Mouse (Mus musculus): ENCODE results near the gene Gm20388. TPM values are rescaled to one million over a fixed set of nuclear protein-coding genes. Genes with fewer than 3 reads are reported as not detected.

Gene Gm20388
- polyA plus RNA-seq, 1 experiment from 2014 or later, result not detected

DNA sequence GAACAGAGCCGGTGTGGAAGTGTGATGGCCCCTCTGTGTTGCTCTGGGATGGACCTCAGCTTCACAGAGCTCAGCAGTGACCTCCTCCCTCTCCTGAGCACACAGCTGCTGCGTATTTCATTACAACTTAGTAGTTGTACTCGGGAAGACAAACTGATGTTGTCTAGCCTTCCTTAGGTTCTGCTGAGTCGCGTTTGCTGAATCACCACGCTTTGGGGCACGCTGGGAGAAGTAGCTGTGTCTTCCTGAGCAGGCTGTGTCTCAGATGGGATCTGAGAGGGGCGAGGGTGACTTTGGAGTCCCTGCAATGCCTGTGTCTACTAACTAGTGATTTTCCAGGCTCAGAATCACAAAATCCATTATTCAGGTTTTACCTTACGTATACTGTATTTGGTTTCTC, 2868.6 kb downstream of the Gm20388 start:
- peaks cover 3% of the 10 kb centered on the region; the same call in 1 of the 2 replicates for H3K4me1 ChIP-seq (ENCODE audit: control insufficient read depth, insufficient read depth, low read length)
- no peak overlapping the region for H3K4me2 ChIP-seq (replicated peaks; ENCODE audit: low read depth, low read length)
- 0 out of 2 replicates have a peak, but pooled peaks cover 2% of the 10 kb centered on the region for H3K27me3 ChIP-seq (ENCODE audit: control insufficient read depth, insufficient read depth, low read length)
- H3K9me3 ChIP-seq (ENCODE audit: control insufficient read depth, low read length), result no peaks in the 10 kb centered on the region
- H3K9ac ChIP-seq (ENCODE audit: low read depth, low read length), result no peak overlapping the region
- no peak for ATAC-seq (ENCODE audit: low FRiP score, low TSS enrichment)
- WGBS, result 82% methylated on average over 9 of the region's 9 CpGs
- H3K27ac ChIP-seq (ENCODE audit: low read depth, low read length), result no peak overlapping the region
- H3K36me3 ChIP-seq (ENCODE audit: control insufficient read depth, insufficient read depth, low read length), result peaks cover 23% of the 10 kb centered on the region
- no peak overlapping the region for H3K4me3 ChIP-seq (ENCODE audit: low read length)

DNA sequence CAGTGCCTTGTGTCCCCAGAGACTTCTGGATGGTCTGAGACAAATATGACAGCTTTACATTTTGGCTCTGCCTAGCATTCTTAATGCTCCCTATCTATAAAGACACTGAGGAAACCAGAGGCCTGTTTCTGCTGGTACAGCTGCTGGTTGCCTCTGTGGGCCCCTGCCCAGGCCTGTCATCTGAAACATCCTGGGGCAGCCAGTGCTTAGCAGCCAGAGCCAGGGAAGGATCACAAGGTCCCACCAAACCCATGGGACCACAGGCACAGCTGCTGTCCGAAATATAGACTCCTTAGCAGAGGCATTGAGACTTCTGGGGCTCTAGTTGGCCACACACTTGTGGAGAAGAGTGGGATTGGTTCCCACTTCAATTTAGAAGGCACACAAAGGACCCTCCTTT, 2874.1 kb downstream of the Gm20388 start:
- no peak for ATAC-seq (ENCODE audit: low FRiP score, low TSS enrichment)
- no peaks in the 10 kb centered on the region for H3K27me3 ChIP-seq (ENCODE audit: control insufficient read depth, insufficient read depth, low read length)
- no peaks in the 10 kb centered on the region for H3K4me1 ChIP-seq (ENCODE audit: control insufficient read depth, insufficient read depth, low read length)
- no peak overlapping the region for H3K4me2 ChIP-seq (replicated peaks; ENCODE audit: low read depth, low read length)
- no peak overlapping the region for H3K27ac ChIP-seq (ENCODE audit: low read depth, low read length)
- H3K4me3 ChIP-seq (ENCODE audit: low read length), result no peak overlapping the region
- WGBS, result 72% methylated on average over 1 of the region's 1 CpGs
- peaks cover 50% of the 10 kb centered on the region for H3K36me3 ChIP-seq (ENCODE audit: control insufficient read depth, insufficient read depth, low read length)
- no peak overlapping the region for H3K9ac ChIP-seq (ENCODE audit: low read depth, low read length)
- H3K9me3 ChIP-seq (ENCODE audit: control insufficient read depth, low read length), result no peaks in the 10 kb centered on the region

DNA sequence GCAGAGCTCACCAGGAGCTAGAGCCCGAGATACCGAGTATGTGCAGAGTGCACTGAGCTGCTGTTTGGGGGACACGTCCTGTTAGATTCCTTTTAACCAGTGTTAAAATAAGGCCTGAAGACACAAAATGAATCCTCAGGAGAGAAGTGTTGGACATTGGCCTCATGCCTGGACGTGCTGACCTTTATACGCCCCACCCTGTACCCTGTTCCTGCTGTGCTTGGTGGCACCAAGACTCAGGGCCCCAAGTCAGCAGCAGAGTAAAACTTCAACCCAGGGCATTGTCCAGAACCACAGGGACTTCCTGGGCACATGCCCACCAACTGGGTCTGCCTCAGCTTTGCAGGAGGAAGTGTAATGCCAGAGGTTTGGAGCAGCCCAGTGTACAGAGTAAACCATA, 2879.2 kb downstream of the Gm20388 start:
- Histone ChIP-seq H3K27me3 (ENCODE audit: control insufficient read depth, insufficient read depth, low read length) (no peaks in the 10 kb centered on the region), H3K9me3 (ENCODE audit: control insufficient read depth, low read length) (no peaks in the 10 kb centered on the region), H3K9ac (ENCODE audit: low read depth, low read length) (no peak overlapping the region), H3K36me3 (ENCODE audit: control insufficient read depth, insufficient read depth, low read length) (peaks cover 29% of the 10 kb centered on the region), H3K4me3 (ENCODE audit: low read length) (no peak overlapping the region), H3K27ac (ENCODE audit: low read depth, low read length) (no peak overlapping the region), H3K4me2 (replicated peaks; ENCODE audit: low read depth, low read length) (no peak overlapping the region), H3K4me1 (ENCODE audit: control insufficient read depth, insufficient read depth, low read length) (no peaks in the 10 kb centered on the region)
- ATAC-seq (ENCODE audit: low FRiP score, low TSS enrichment), result no peak
- 91% methylated on average over 5 of the region's 5 CpGs for WGBS

DNA sequence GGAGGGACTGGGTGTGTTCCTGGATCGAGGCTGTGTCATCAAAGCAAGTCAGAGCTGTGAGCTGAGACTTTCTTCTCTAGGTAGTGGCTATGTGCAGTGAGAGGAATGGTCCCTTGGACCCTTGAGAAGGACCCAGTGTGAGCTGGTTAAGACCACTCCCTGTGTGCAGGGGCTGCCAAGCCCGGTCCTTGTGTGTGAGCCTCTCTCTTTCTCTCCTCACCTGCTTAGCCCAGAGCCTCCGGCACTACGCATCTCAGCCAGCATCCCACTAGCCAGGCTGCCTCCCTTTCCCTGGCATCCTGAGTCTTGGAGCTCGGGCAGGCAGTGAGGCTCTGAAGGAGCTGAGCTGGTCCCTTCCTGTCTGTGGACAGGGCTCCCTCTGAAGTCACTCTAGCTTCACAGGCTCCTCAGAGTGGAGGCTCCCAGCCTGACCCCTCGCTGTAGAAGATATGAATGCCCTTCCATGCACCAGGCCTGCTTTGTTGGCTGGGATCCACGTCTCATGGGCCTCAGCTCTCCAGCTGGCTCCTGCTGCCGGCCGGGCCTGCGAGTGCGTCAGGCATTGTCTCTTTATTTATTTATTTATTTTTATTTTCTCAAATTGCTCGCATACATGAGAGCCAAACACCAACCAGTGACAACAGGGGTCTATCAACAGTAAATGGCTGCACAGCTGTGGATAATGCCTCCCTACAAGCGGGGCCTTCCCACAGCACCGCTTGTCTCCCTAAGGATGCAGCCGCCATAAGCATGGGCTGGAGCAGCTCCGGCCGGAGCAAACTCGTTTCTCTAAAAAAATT, 2882.9 kb downstream of the Gm20388 start:
- WGBS, result 73% methylated on average over 18 of the region's 18 CpGs
- no peaks in the 10 kb centered on the region for H3K9me3 ChIP-seq (ENCODE audit: control insufficient read depth, low read length)
- H3K27me3 ChIP-seq (ENCODE audit: control insufficient read depth, insufficient read depth, low read length), result no peaks in the 10 kb centered on the region
- H3K4me3 ChIP-seq (ENCODE audit: low read length), result no peak overlapping the region
- no peak overlapping the region for H3K27ac ChIP-seq (ENCODE audit: low read depth, low read length)
- peak; percentile 57; the same call in 1 of the 2 replicates for ATAC-seq (ENCODE audit: low FRiP score, low TSS enrichment)
- H3K4me1 ChIP-seq (ENCODE audit: control insufficient read depth, insufficient read depth, low read length), result no peaks in the 10 kb centered on the region
- H3K36me3 ChIP-seq (ENCODE audit: control insufficient read depth, insufficient read depth, low read length), result peaks cover 11% of the 10 kb centered on the region
- H3K9ac ChIP-seq (ENCODE audit: low read depth, low read length), result no peak overlapping the region
- H3K4me2 ChIP-seq (replicated peaks; ENCODE audit: low read depth, low read length), result no peak overlapping the region

DNA sequence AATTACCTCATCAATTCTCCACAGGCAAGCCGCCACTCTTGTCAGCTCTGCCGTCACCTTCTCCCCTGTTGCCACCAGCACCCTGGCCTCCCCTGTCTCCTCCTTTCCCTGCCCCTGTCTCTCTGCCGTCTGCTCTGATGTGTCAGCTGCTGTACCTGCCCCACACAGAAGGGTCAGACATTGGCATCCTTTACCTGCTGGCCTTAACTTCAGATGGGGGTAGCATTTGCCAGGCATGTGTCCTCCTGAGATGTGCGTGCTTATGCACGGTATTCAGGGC, 2883.5 kb downstream of the Gm20388 start:
- Histone ChIP-seq H3K36me3 (ENCODE audit: control insufficient read depth, insufficient read depth, low read length) (peaks cover 8% of the 10 kb centered on the region), H3K4me1 (ENCODE audit: control insufficient read depth, insufficient read depth, low read length) (no peaks in the 10 kb centered on the region), H3K4me3 (ENCODE audit: low read length) (no peak overlapping the region), H3K27ac (ENCODE audit: low read depth, low read length) (no peak overlapping the region), H3K9me3 (ENCODE audit: control insufficient read depth, low read length) (no peaks in the 10 kb centered on the region), H3K4me2 (replicated peaks; ENCODE audit: low read depth, low read length) (no peak overlapping the region), H3K27me3 (ENCODE audit: control insufficient read depth, insufficient read depth, low read length) (no peaks in the 10 kb centered on the region), H3K9ac (ENCODE audit: low read depth, low read length) (no peak overlapping the region)
- WGBS, result 77% methylated on average over 5 of the region's 5 CpGs
- ATAC-seq (ENCODE audit: low FRiP score, low TSS enrichment), result no peak

DNA sequence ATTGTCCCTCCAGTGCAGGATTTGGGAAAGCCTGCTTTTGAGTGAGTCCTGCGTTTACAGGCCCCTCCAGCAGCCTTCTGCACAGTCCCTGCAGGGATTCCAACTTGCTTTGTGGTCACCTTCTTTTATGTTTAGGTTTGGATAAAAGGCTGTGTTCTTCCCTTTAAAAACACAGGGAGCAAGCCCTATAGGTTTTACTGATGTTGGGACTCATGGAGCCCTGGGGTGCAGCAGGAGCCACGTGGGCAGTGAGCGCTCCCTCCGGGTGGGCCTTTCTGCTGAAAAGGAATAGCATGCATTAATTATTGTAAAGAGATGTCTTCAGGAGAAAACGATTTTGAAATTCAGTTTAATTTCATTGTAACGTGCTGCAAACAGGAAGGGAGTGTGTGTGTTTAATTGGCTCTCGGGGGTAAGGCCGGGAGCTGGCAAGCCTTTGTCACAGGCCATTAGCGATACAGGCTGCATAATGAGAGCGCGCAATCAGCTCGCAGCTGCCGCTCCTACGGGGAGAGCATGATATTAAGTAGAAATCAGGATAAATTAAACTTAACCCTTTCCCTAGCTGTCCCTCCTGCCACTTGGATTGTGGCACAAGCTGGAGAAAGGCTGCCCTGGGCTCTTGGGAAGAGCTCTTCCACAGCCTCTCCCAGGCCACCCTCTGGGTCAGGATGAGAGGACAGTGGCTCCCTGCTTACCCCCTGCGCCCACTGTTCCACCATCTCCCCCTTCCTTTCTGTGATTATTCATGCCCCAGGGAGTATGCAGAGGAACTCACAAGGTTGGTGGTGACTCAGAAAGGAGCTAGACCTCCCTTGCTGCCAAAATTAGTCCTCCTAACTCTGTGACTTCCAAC, 2893.5 kb downstream of the Gm20388 start:
- Histone ChIP-seq H3K36me3 (ENCODE audit: control insufficient read depth, insufficient read depth, low read length) (peaks cover 5% of the 10 kb centered on the region; the same call in 1 of the 2 replicates), H3K9me3 (ENCODE audit: control insufficient read depth, low read length) (no peaks in the 10 kb centered on the region), H3K27me3 (ENCODE audit: control insufficient read depth, insufficient read depth, low read length) (no peaks in the 10 kb centered on the region), H3K4me2 (replicated peaks; ENCODE audit: low read depth, low read length) (no peak overlapping the region), H3K4me3 (ENCODE audit: low read length) (no peak overlapping the region), H3K4me1 (ENCODE audit: control insufficient read depth, insufficient read depth, low read length) (peaks cover 12% of the 10 kb centered on the region; the same call in 1 of the 2 replicates), H3K27ac (ENCODE audit: low read depth, low read length) (no peak overlapping the region), H3K9ac (ENCODE audit: low read depth, low read length) (peak overlapping the region; percentile 34; the same call in 1 of the 2 replicates)
- WGBS, result 25% methylated on average over 15 of the region's 15 CpGs
- peak; percentile 65; the same call in 1 of the 2 replicates for ATAC-seq (ENCODE audit: low FRiP score, low TSS enrichment)

DNA sequence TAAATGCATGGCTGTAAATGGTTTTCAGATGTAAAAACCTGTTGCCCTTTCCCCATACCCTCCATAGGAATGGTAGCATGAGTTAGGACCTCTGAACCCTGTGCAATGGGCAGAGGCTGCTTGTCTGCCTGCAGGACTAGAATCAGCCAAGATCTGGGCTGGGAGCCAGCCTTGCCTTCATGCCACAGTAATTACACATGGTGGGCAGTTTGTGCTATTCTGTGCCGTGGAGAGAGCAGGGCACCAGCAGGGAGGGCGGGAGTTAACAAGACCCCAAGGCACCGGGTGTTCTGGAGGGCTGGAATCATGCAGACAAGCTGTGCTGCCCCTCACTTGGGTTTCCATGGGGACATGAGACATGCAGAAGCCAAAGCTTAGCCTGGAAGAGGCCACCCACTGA, 2894.7 kb downstream of the Gm20388 start:
- Histone ChIP-seq H3K9ac (ENCODE audit: low read depth, low read length) (no peak overlapping the region), H3K27ac (ENCODE audit: low read depth, low read length) (no peak overlapping the region), H3K27me3 (ENCODE audit: control insufficient read depth, insufficient read depth, low read length) (no peaks in the 10 kb centered on the region), H3K36me3 (ENCODE audit: control insufficient read depth, insufficient read depth, low read length) (peaks cover 5% of the 10 kb centered on the region; the same call in 1 of the 2 replicates), H3K4me1 (ENCODE audit: control insufficient read depth, insufficient read depth, low read length) (peaks cover 13% of the 10 kb centered on the region; the same call in 1 of the 2 replicates), H3K4me2 (replicated peaks; ENCODE audit: low read depth, low read length) (no peak overlapping the region), H3K4me3 (ENCODE audit: low read length) (no peak overlapping the region), H3K9me3 (ENCODE audit: control insufficient read depth, low read length) (no peaks in the 10 kb centered on the region)
- ATAC-seq (ENCODE audit: low FRiP score, low TSS enrichment), result no peak
- WGBS, result 62% methylated on average over 3 of the region's 3 CpGs

DNA sequence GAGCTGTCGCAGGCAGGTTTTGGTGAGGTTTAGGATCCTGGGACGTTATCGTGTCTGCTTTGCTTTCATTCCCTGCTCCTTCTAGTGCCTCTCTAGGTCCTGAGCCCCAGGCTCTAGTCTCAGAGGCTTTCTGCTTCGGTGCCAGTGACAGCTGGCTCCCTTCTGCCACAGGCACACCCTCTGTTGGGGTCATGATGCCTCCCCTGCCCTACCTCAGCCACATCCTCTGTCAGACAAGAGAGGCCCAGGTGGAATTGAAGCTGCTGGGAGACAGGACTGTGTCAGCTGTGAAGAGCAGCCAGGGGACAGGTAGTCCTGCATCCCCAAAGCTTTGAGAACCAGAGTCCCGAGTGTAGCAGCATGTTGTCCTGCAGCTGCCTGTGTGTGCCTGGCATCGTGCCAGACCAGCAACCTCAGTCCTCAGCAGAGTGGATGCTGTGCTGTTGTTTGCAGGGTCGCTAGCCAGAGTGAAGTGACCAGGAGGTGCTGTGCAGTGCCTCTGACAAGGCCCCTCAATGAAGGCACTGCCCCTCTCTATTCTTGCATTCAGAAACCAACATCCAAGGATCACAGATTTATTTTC, 2896.4 kb downstream of the Gm20388 start:
- 48% methylated on average over 7 of the region's 7 CpGs for WGBS
- H3K9ac ChIP-seq (ENCODE audit: low read depth, low read length), result no peak overlapping the region
- H3K36me3 ChIP-seq (ENCODE audit: control insufficient read depth, insufficient read depth, low read length), result peaks cover 5% of the 10 kb centered on the region; the same call in 1 of the 2 replicates
- peaks cover 18% of the 10 kb centered on the region; the same call in 1 of the 2 replicates for H3K4me1 ChIP-seq (ENCODE audit: control insufficient read depth, insufficient read depth, low read length)
- ATAC-seq (ENCODE audit: low FRiP score, low TSS enrichment), result 0 out of 2 replicates have a peak, but pooled peaks have one; percentile 18
- H3K27ac ChIP-seq (ENCODE audit: low read depth, low read length), result no peak overlapping the region
- no peak overlapping the region for H3K4me3 ChIP-seq (ENCODE audit: low read length)
- no peaks in the 10 kb centered on the region for H3K9me3 ChIP-seq (ENCODE audit: control insufficient read depth, low read length)
- H3K27me3 ChIP-seq (ENCODE audit: control insufficient read depth, insufficient read depth, low read length), result no peaks in the 10 kb centered on the region
- no peak overlapping the region for H3K4me2 ChIP-seq (replicated peaks; ENCODE audit: low read depth, low read length)
